Mouse (Mus musculus) B cell, adult 2 months (primary cell): ENCODE measurements around the gene Ranbp1.
"Not testable (repeated sequence)": the region's sequence is repeated elsewhere in the genome, so short reads cannot be mapped to it uniquely, and the experiment has no call there.

Source experiments
- DNase-seq, 2 experiments: peaks; one replicate each; pipeline ENCODE4 v3.0.0; 2022

The Ranbp1 gene

DNA sequence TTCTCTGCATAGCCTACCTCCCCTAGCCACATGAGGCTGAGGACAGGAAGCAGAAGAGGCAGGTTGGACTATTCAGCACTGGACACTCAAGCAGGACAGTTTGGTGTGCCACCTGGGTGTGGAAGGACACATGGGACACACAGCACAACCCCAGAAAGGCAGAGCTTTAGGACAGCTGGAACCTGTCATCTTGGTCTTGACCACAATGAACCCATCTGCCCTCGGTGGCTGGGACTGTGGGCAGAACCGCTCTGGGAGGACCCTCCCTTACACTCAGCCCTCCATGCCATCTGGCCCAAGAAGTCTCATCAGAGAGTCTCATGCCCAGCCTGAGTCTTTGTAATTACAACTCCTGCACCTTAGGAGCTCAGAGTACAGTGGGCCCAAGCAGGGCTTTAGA is 48.5 kb downstream of the Ranbp1 start:
- no peak for DNase-seq

DNA sequence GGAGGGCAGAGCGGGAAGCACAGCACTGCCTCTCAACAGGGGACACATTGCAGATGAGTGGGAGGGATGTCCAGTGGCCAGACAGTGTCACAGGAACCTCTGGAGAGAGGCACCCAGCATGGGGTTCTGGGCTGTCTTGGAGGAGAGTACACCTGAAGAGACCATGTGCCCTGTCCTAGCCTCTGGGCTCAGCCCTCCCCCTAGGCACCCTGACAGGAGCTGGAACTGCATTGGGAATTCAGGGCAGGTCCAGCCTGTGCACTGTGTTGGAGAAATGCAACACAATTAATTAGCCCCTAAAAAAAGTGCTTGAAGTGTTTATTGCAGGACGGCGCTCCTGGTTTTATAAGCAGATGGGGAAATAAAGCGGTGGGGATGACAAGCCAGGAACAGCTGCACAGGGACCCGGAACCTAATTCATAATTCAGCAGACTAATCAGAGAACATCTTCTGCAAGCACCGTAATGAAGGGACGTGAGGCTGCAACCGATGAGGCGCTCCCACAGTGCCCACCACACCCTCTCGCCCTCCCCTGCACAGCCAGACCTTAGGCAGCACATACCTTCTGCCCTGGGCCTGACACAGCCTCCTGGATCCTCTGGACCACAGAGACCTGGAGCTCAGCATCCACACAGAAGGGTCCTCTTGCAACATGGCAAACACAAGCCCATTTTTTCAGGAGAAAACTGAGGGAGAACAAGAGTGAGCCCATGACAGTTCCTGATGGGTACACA is 50.0 kb downstream of the Ranbp1 start:
- no peak for DNase-seq

DNA sequence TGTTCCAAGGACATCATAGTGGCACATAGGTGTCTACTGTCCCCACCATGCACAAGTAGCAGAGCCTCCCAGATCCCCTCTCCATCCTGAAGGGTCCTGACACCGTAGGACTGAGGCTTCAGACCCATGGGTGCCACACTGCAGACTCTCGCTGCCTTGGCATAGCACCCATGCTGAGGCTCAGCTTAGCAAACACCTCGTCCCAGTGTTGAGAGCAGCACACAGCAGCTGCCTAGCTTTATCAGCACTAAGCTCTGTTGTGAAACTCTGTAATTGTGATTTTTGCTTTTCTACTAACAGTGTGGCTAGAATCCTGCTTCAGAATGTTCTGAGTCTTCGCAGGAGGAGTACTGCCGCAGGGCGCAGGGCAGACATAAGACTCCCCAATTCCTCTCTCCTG is 50.7 kb downstream of the Ranbp1 start:
- DNase-seq = no peak

DNA sequence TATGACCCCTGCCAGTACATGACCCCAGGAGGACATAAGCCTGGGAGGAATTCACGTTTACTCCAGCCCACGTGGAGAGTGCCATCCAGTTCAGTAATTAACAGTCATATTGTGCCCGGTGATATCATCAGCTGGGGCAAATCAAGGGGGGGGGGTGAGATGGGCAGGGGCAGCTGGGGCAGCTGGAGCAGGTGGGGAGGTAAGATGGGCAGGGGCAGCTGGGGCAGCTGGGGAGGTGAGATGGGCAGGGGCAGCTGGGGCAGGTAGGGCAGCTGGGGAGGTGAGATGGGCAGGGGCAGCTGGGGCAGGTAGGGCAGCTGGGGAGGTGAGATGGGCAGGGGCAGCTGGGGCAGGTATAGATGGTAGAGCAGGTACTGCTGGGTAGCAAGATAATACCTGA is 53.0 kb downstream of the Ranbp1 start:
- not testable (repeated sequence) for DNase-seq

DNA sequence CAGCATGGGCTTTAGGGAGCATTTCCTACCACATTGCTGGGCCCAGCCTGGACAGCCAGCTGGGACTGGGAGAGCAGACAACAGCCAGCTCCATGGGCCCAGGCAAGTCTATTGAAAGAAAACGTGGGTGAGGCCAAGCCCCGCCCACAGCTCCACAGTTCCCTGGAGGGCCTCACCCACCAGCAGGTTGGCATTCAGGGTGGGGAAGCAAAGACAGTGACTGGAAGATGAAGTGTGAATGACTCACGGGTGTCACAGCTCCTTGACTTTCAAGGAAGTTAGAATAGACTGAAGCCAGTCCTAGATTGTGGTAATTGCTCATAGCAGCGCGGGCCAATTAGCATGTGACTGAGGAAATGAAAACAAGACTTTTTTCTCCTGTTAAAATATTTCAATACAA is 53.5 kb downstream of the Ranbp1 start:
- peak; percentile 49 to 59 for DNase-seq

DNA sequence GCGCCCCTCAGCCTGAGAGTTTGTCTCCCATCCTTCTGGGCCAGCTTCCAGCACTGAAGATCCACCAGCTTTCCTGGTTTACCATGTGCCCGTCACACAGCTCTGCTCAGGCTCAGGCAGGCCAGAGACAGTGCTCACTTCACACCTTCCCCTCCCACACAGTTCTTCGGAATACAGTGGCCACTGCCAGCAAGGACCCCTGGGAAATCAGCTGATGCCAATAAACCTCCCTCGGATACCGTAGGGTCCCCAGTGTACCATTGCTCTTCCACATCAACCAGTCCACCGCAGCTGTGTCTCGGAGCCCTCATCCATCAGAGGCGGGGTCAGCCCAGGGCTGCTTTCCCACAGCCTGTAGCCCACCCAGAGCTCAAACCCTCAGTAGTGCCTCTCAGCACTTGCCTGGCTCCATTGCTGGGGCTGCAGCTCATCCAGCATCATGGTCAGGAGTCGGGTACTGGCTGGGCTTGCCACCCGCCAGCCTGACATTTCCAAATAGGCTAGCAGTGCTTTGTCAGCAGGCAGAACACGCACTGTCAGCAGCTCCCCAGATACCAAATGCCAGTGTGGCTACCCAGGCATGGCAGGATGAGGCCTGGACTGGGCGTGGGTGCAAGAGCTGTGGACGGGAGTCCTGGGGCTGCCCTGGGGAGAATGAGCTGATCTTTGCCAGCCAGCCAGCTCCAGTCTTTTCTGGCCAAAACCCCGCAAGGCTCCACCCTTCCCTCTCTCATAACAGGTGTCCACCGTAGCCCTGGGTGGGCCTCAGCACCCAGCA is 54.1 kb downstream of the Ranbp1 start:
- DNase-seq = no peak

DNA sequence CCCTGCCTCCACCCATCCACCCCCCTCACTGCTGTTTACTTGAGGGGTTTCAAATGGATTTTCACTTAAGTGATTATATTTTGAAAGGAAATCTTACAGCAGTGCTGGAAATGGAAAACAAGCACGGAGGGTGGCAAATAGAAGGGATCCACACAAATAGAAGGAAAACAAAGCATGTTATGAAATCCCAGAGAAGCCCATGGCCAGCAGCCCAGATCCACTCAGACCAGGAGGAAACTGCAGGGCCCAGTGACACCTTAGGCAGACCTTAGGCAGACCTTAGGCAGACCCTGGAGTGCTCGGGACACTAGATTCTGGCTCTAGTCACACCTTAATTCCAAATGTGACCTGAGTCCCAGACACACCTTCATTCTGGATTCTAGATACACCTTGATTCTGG is 57.5 kb downstream of the Ranbp1 start:
- DNase-seq = no peak
